Mouse (Mus musculus) lung, postnatal 0 days (tissue): ENCODE measurements around the gene B4galt5.

Experiments used
- CTCF ChIP-seq: IDR thresholded peaks from 2 replicates; pipeline ENCODE4 v1.5.1; 2016; ENCODE audit warnings: antibody characterized with exemption, mild to moderate bottlenecking
- EP300 ChIP-seq: IDR thresholded peaks from 2 replicates; pipeline ENCODE4 v1.6.1; 2016; ENCODE audit warnings: antibody characterized with exemption, mild to moderate bottlenecking, control low read depth

- TF ChIP-seq CTCF, result no peak
- TF ChIP-seq EP300, result 0 out of 2 replicates have a peak, but pooled peaks have one; percentile 9
These were observed 5.7 kb upstream of the B4galt5 start for GRCm38 (mm10) chr2:167354611-167355165.
